Mouse (Mus musculus) hindbrain, embryonic 14.5 days (tissue): ENCODE measurements at regions not wholly inside any gene's neighbourhood (a gene's known extent, or its start where the extent isn't known, plus 50 kb on each side); places are given as distances from the start of the nearest gene placed in this dataset.
A peak's percentile ranks its signal among the peaks of the same experiment; 100 is the strongest.

Experiments
- ATAC-seq: fragments of 200-750 bp; cut with Nextera tagmentation; 2 replicates; pipeline ENCODE4 v1.8.0; 2017; ENCODE audit warnings: moderate number of reproducible peaks, mild to moderate bottlenecking, moderate TSS enrichment, moderate library complexity; ENCODE audit not compliant: low FRiP score
- DNase-seq: peaks from one replicate; pipeline ENCODE4 v3.0.0-alpha.2; 2015; ENCODE audit warnings: low spot score
- H3K27ac ChIP-seq: fragments of 300-500 bp; sonication (generic); 2 replicates; pipeline ENCODE4 v1.5.1; 2014; ENCODE audit warnings: mild to moderate bottlenecking, moderate library complexity
- H3K27me3 ChIP-seq: fragments of 300-500 bp; sonication (generic); 2 replicates; pipeline ENCODE4 v1.6.1; 2014; ENCODE audit warnings: mild to moderate bottlenecking, low read length, mixed read lengths; ENCODE audit not compliant: control insufficient read depth, insufficient read depth
- H3K36me3 ChIP-seq: fragments of 300-500 bp; sonication (generic); replicated peaks from 2 replicates; pipeline ENCODE4 v1.6.1; 2014; ENCODE audit not compliant: control insufficient read depth, insufficient read depth
- H3K4me1 ChIP-seq: fragments of 300-500 bp; sonication (generic); replicated peaks from 2 replicates; pipeline ENCODE4 v1.6.1; 2014; ENCODE audit warnings: antibody characterized with exemption, low read length, mixed read lengths; ENCODE audit not compliant: control insufficient read depth, insufficient read depth
- H3K4me2 ChIP-seq: fragments of 300-500 bp; sonication (generic); replicated peaks from 2 replicates; pipeline ENCODE4 v1.6.1; 2014; ENCODE audit warnings: mild to moderate bottlenecking, moderate library complexity
- H3K4me3 ChIP-seq: fragments of 300-500 bp; sonication (generic); replicated peaks from 2 replicates; pipeline ENCODE4 v1.5.1; 2014; ENCODE audit warnings: mild to moderate bottlenecking, low read length
- H3K9ac ChIP-seq: fragments of 300-500 bp; sonication (generic); 2 replicates; pipeline ENCODE4 v1.6.1; 2014
- H3K9me3 ChIP-seq: fragments of 300-500 bp; sonication (generic); 2 replicates; pipeline ENCODE4 v1.6.1; 2016; ENCODE audit warnings: low read length; ENCODE audit not compliant: control insufficient read depth
- WGBS: fragments of 180-500 bp; shearing (Covaris S2); extraction: QIAGEN DNeasy Blood & Tissue Kit; methylation state at CpG from one replicate; pipeline ENCODE4 v1.1.7; 2014; 5-methylcytosine and 5-hydroxymethylcytosine counted together

- no peak for ATAC-seq
- no peak overlapping the region for H3K4me2 ChIP-seq
- 66% methylated on average over 3 of the region's 3 CpGs for WGBS
- no peaks in the 10 kb centered on the region for H3K4me1 ChIP-seq
- H3K4me3 ChIP-seq = no peak overlapping the region
- H3K36me3 ChIP-seq = no peaks in the 10 kb centered on the region
- no peak overlapping the region for H3K9ac ChIP-seq
- no peak overlapping the region for H3K27ac ChIP-seq
- no peak for DNase-seq
- H3K9me3 ChIP-seq = no peaks in the 10 kb centered on the region
- no peaks in the 10 kb centered on the region for H3K27me3 ChIP-seq
These were observed 53.7 kb upstream of the Ripply2 start for GRCm38 (mm10) chr9:86961663-86962062.

DNA sequence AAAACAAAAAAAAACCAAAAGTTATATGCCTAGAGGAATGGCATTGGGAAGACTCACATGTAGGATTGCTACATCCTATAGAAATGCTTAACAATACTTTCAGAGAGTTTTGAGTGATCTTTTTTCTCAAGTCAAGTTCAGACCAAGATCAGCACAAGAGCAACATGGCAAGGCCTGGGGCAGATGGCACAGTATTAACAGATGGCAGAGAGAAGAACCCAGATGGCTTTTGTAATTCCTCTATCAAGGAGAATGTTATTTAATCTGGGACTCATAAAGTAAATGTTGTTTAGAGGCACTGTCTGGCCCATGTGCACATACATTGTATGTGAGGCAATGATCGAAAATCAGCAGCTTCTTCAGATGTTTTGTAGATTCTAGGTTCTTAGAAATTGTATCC is 58.3 kb upstream of the Ripply2 start:
- no peak overlapping the region for H3K4me2 ChIP-seq
- no peak overlapping the region for H3K9ac ChIP-seq
- no peaks in the 10 kb centered on the region for H3K9me3 ChIP-seq
- DNase-seq = no peak
- no peak for ATAC-seq
- H3K27me3 ChIP-seq = no peaks in the 10 kb centered on the region
- 91% methylated on average over 1 of the region's 1 CpGs for WGBS
- no peaks in the 10 kb centered on the region for H3K4me1 ChIP-seq
- no peaks in the 10 kb centered on the region for H3K36me3 ChIP-seq
- H3K4me3 ChIP-seq = no peak overlapping the region
- no peak overlapping the region for H3K27ac ChIP-seq

GRCm38 (mm10) chr9:86955720-86956119 is 59.6 kb upstream of the Ripply2 start:
- H3K4me1 ChIP-seq = no peaks in the 10 kb centered on the region; the same call in 1 of the 2 replicates
- no peaks in the 10 kb centered on the region for H3K36me3 ChIP-seq
- H3K27ac ChIP-seq = no peak overlapping the region
- DNase-seq (no peak), ATAC-seq (no peak)
- H3K9me3 ChIP-seq = no peaks in the 10 kb centered on the region
- no peaks in the 10 kb centered on the region for H3K27me3 ChIP-seq
- no peak overlapping the region for H3K4me3 ChIP-seq
- H3K4me2 ChIP-seq = no peak overlapping the region
- WGBS = 76% methylated on average over 3 of the region's 3 CpGs
- H3K9ac ChIP-seq = no peak overlapping the region

- Histone ChIP-seq H3K4me1 (no peaks in the 10 kb centered on the region; the same call in 1 of the 2 replicates), H3K9me3 (no peaks in the 10 kb centered on the region), H3K27ac (peak overlapping the region; percentile 10; the same call in 1 of the 2 replicates), H3K4me2 (no peak overlapping the region), H3K36me3 (no peaks in the 10 kb centered on the region), H3K9ac (no peak overlapping the region), H3K27me3 (no peaks in the 10 kb centered on the region), H3K4me3 (no peak overlapping the region)
- WGBS = 57% methylated on average over 11 of the region's 11 CpGs
- DNase-seq (no peak), ATAC-seq (peak; percentile 51; the same call in 1 of the 2 replicates)
These were observed 63.3 kb upstream of the Ripply2 start for GRCm38 (mm10) chr9:86951958-86952509.

GRCm38 (mm10) chr9:86949885-86950284 is 65.5 kb upstream of the Ripply2 start:
- no peak overlapping the region for H3K9ac ChIP-seq
- WGBS = 0% methylated on average over 1 of the region's 1 CpGs
- ATAC-seq = peak; percentile 60; the same call in 1 of the 2 replicates
- no peak overlapping the region for H3K4me2 ChIP-seq
- H3K4me1 ChIP-seq = no peaks in the 10 kb centered on the region; the same call in 1 of the 2 replicates
- H3K36me3 ChIP-seq = no peaks in the 10 kb centered on the region
- no peaks in the 10 kb centered on the region for H3K27me3 ChIP-seq
- no peaks in the 10 kb centered on the region for H3K9me3 ChIP-seq
- H3K4me3 ChIP-seq = no peak overlapping the region
- no peak for DNase-seq
- H3K27ac ChIP-seq = 0 out of 2 replicates have a peak overlapping the region, but pooled peaks have one; percentile 3

DNA sequence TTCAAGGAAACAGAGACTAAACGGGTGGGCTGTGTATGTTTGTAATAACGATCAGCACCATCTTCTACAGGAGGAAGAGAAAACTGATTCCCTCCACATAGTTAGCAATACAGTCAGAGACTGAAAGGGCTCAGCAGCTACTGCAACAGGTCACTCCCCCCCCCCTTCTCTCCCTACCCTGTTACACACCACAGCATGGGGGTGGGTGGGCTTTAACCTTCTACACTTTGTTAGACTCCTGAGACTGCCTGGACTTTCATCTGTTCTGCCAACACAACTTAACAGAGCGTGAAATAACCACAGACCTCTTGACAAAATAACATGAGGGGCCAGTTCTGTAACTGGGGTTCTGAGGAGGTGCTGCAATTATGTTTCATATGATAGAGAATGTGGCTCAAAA is 50.7 kb upstream of the Snap91 start:
- Histone ChIP-seq H3K9ac (no peak overlapping the region), H3K27me3 (no peaks in the 10 kb centered on the region), H3K36me3 (no peaks in the 10 kb centered on the region), H3K27ac (no peak overlapping the region), H3K4me1 (no peaks in the 10 kb centered on the region), H3K4me3 (no peak overlapping the region), H3K9me3 (no peaks in the 10 kb centered on the region), H3K4me2 (no peak overlapping the region)
- WGBS = 73% methylated on average over 3 of the region's 3 CpGs
- DNase-seq = no peak
- no peak for ATAC-seq
